Mouse (Mus musculus): Measurements from ENCODE around the gene Agbl1. TPM values are rescaled to one million over a fixed set of nuclear protein-coding genes. Genes with fewer than 3 reads are reported as not detected.

The Agbl1 gene
- total RNA-seq, 4 experiments from 2014 or later: 10.1 to 15.5 (median 13.4) TPM

DNA sequence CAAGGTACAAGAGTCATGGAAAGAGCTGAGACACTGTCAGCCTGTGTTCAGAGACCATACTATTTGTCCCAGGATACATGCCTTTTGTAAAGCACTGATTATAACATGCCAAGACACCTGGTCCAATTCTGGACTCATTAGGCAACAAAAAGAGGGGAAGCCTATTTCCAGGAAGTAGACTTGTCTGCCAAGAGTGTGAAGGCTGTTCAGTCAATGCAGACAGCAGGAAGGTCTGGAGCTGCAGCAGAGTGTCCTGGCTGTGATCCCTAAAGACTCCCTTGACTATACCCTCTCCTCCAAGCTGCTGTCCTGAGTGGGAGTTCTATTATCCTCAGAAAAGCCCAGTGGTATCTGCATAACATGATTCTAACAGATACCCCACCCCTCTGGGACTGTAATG is 689.2 kb downstream of the Agbl1 start:
- no peak for DNase-seq (ENCODE audit: low spot score in 2 of 2)

DNA sequence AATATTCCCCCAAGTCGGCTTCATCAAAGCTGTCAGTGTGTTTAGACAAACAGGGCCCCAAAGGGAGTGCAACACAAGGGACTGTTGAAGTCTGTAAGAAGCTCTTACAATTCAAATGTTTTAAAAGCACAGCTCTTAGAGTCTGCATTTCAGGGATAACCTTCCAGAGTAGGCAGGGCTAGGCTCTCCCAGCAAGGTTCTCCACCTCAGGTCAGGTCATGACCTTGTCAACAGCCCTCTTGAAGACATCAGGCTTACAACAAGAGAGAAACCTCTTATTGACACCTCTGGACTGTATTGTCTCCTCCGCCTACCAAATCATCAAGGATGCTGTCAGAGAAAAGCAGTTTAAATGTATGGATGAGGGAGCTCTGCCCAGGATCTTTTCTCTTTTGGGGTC is 692.0 kb downstream of the Agbl1 start:
- DNase-seq (ENCODE audit: low spot score in 2 of 2): no peak

DNA sequence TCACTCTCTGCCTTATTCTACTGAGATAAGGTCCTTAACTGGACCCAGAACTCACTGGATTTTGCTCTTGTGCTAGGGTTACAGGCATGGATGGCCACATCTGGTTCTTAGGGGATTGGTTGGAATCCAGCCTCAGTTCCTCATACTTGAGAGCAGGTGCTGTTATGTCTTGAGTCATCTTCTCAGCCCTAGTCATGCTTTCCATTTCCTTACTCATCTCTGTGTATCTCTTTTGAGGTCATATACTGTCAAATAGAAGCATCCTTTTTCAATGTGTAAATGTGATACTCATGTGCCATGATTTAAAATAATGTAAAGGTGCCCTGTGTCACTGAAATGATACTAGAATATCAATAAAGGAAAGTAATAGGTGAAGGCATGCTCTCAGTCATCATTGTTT is 705.5 kb downstream of the Agbl1 start:
- no peak for DNase-seq (ENCODE audit: low spot score in 2 of 2)

DNA sequence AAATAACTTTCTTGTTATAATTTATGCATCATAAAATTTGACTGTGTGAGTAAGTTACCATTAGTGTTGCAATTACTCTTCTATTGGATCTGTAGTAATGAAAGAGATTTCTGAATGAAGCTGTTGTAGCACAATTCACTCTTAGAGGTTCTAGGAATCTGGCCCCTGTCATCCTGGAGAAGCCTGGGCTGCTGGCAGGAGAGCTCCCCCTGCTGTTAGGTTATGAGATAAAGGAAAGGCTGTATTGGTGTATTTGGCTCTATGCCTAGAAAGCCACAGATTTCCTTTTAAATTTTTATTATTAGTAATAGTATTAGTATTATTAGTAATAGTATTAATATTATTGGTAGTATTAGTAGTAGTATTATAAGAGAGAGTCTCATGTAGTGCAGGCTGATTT is 711.8 kb downstream of the Agbl1 start:
- no peak for DNase-seq (ENCODE audit: low spot score in 2 of 2)

DNA sequence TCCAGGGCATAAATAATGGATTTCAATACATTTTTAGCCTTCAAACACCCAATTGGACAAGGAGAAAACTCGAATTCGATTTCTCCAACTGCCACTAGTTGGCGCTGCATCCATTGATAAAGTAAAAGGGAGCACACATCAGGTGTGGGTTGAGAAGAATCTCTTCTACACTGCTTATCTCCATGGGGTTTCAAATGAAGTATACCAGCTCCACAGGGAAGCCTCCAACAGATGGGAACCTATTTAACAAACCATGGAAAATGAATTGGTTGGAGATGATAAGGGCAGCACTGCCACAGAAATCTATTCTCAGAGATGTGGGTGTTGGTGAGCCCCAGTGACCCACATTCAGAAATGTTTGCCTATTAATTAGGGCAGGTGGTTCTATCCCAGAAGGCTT is 741.6 kb downstream of the Agbl1 start:
- no peak for DNase-seq (ENCODE audit: low spot score in 2 of 2)

DNA sequence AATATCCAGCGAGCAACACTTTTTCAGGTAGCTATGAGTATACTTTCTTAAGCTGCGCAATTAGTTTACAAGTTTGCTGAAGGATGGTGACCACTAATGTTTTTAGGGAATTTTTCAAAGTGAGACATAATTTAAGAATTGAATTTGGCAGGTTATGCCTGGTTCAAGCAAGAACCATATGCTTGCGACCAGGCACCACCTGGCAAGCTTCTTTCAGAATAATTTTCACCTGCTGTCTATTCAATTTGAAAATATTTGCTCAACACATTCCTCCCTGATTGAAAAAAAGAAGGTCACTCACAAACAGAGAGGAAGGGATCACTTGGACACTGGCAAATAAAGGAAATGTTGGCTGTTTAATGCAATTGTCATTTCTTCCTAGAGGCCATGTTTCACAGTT is 779.9 kb downstream of the Agbl1 start:
- no peak for DNase-seq (ENCODE audit: low spot score in 2 of 2)

DNA sequence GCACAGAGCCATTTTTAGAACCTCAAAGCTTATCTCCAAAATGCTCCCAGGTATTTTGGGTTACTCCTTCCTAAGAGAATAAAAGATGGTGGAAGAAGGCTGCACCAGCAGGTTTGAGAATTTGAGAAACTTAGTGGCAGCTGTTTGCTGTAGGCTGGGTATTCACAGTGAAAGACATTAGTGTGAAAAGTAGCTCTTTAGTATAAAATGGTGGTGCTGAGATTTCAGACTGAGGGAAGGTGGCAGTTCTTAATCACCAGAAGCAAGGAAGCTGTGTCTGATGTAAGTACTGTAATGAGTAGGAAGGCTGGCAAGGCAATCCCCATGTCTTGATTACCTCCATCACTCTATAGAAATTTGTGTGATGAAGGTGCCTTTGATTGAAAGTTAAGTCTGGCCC is 799.3 kb downstream of the Agbl1 start:
- no peak for DNase-seq (ENCODE audit: low spot score in 2 of 2)

DNA sequence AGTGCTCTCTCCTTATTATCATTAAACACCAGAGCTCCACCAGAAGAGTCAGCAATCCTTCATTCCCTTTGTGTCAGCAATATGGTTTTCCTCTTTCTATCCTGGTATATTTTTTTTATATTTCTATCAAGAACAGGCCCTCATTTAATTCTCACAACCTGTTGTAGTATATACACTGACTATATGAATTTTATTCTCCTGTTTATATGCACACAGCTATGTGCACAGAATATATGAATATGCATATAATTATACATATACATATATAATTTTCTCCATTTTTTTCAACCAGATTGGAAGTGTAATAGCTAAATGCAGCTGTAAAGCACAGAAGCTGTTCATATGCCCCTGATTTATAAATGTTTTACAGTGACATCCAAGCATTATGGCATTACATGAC is 846.3 kb downstream of the Agbl1 start:
- no peak for DNase-seq (ENCODE audit: low spot score in 2 of 2)

DNA sequence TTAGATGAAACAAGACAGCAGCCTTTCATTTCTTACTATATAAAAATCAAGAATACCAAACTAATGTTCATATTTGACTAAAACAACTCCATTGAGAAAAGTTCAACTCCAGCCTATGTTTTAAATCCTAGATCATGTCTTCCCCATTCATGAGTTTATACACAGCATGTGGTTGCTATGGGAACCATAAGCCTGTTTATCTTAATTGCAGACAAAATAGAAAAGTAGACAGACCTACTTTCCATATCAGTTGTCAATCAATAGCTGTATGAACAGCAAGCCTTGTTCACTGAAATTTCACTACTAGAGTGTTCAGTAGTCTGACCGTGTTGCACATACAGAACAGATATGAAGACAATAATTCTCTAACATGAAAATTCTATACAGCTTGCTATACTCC is 857.6 kb downstream of the Agbl1 start:
- no peak for DNase-seq (ENCODE audit: low spot score in 2 of 2)

DNA sequence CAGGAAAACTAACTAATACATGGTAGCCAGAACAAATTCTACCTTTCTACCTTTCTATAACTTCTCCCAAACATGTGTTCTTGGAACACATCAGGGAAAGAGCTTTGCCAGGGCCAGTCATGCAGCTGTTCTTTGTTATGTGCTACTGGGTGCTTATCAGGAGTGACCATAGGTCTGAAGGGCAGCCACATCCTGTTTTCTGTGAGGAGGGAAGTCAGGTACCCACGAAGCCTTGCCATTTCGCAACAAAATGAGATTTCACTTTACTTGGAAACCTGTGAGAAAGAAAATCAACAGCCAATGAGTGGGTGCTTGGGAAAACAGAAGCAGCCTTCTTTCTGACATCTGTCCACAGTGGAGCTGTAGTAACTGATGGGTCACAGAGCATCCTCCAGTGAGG is 865.5 kb downstream of the Agbl1 start:
- no peak for DNase-seq (ENCODE audit: low spot score in 2 of 2)

DNA sequence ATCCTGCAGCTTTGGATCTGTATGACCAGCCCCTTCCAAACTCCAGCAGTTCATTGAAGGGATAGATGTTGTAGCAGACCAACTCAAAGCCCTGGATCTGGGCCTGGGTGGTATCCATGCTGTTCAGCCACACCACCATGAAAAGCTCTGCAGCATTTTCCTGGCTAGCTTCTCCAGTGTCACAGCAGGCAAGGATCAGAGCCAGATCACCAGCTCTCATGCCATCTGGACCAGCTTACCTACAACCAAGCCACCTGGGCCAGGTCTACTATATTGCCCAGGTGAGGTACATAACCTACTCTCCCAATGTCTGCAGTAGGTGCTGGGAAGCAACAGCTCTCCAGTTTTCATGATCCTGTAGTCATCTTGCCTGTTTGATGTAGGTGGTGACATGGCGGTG is 884.3 kb downstream of the Agbl1 start:
- no peak for DNase-seq (ENCODE audit: low spot score in 2 of 2)

DNA sequence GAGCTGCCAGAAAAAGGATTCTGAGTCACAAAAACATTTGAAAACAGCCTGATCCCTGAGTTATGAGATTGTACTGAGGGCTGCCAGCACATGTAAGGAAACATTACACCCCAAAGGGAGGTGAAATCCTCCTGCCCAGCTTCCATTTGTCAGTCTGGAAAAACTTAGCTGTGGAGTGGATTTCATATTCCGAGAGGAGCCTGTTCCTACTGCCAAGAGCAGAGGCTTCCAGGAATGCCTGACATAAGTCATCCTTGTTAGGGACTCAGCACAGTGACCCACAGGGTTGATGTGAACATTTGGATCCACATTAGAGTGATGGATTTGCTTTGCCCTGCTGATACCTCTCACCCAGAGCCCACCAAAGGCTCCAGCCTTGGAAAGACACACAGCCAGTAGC is 899.4 kb downstream of the Agbl1 start:
- DNase-seq (ENCODE audit: low spot score in 2 of 2): no peak

DNA sequence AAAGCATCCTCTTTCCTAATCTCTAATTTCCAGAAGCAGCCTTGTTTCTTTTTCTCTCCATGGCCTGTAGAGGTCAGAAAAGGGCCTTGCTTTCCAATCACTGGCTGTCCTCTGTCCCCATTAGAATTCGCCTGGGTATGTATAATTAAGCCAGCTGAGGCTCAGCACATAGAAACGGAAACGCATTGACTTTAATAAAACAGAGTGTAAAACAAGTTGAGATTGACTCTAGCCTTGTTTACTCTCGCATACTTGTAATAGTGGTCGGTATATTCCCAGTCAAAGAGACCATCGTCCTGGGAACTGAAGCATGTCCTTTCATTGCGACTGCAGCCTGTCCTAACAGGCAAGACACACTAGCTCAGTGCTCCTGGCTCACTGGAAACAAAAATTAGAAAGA is 902.3 kb downstream of the Agbl1 start:
- DNase-seq (ENCODE audit: low spot score in 2 of 2): no peak

DNA sequence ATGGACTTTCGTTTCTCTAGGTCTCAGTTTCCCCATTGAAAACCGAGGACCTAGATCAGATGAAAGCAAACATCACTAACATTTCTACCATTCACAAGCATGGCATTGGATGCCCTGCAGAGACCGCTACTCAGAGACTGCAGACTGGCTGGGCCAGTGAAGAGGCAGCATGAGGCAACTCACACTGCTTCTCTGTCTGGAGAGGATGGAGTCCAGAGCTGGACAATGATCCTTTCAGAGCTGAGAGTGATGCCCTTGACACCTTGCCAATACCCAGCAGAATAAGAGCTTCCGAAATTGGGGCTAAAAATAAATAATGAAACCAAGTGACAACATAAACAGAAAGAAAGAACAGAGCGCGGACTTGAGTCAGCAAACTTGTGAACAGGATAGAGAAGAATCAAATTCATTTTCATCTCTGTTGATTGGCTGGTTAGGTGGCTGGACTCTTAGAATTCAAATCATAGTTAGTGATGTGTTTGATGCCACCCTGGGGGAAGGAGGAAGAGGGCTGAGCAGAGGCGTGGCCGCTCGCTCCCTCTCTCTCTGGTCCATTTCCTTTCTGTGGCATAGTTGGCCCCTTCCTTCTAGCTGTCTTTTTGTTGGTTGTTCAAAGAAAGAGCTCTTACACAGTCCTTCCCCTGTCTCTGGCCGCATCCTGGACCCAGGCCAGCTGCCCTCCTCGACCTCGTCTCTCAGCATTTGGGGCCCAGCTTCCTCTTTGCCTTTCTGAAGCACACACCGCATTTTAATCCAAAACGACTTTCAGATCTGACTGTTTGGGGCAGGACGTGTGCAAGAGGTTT is 903.1 kb downstream of the Agbl1 start:
- DNase-seq (ENCODE audit: low spot score in 2 of 2): no peak

DNA sequence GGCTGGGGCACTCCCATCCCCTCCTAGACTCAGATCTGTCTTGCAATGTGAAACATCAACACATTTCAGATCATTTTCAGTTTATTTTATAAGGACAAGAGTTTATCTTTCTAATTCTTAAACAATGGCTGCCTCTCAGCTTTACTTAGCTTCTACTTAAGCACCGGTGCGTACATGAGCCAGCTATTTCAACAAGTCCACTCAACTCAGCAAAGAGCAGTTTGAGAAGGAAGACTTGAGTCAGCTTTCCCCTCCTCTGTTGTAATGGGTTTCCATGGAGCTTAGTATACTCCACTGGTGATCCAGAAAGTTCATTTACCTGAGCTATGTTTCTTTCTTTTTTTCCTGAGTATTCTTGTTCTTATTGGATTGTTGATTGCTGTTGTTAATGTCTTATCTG is 905.2 kb downstream of the Agbl1 start:
- no peak for DNase-seq (ENCODE audit: low spot score in 2 of 2)

DNA sequence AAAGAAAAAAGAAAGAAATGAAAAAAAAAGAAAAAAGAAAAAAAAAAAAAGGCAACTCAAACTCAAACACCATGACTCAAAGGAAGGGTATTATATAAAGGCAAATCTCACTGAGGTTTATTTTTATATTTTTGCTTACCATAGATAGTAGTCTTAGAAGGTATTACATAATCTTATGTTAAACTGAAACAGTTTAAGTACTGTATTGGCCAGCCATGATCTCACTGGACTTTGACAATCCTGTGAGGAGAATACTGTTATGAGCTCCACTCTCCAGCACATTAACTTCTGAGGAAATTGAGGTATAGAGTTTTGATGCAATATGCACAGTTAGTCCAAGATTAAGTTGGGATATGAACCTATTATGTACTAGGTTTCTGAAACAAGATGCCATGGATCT is 909.0 kb downstream of the Agbl1 start:
- DNase-seq (ENCODE audit: low spot score in 2 of 2): no peak

DNA sequence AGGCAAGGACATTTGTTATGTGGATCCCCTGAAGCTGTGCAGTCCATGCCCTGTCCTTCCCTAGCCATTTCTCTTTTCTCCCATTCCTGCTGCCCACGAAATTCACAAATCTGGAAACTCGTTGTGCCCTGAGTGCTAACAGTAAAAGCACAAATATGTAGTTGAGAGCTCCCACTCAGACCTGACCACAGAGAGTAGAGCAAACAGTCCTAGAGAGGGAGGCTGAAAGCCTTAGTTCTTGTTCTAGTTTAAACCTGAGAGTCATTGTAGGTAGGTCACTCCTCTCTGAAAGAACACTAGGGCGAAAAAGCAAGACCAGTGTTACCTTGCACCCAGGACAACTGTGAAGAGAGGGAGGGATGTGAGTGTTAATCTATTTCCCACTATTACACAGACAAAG is 917.8 kb downstream of the Agbl1 start:
- DNase-seq (ENCODE audit: low spot score in 2 of 2): no peak

DNA sequence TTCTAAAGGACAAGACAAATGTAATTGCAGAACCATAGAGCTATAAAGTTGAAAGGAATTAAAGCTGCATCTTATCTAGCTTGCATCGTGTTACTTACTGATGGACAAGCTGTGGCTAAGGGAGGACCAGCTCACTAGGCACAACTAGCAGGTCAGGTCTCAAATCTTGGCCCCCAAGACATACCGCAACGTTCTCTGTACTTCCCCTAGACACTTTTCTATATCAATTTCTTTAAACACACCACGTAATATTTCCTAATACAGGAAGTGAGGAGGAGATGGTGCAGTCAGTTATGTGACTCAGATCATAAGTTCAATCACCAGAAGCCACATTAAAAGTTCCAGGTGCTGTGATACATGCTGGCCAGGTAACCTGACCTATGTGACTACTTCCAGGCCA is 919.1 kb downstream of the Agbl1 start:
- DNase-seq (ENCODE audit: low spot score in 2 of 2): no peak

DNA sequence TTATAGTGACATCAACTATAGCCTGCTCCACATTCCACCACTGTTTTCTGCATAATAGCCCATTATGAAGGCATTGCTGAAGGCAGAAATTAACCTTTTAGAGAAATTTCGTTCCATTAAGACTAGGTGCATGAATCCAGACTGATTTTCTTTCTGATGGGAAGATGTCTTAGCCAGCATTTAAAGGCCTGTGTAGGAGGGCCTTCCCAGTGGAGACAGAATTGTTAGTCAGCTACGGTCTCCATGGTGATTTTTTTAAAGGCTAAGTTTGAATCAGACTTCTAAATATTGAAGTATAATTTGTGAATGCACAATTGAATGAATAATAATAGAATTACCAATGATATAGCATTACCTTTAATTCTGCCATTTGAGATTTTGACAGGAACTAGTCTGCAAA is 920.2 kb downstream of the Agbl1 start:
- no peak for DNase-seq (ENCODE audit: low spot score in 2 of 2)

DNA sequence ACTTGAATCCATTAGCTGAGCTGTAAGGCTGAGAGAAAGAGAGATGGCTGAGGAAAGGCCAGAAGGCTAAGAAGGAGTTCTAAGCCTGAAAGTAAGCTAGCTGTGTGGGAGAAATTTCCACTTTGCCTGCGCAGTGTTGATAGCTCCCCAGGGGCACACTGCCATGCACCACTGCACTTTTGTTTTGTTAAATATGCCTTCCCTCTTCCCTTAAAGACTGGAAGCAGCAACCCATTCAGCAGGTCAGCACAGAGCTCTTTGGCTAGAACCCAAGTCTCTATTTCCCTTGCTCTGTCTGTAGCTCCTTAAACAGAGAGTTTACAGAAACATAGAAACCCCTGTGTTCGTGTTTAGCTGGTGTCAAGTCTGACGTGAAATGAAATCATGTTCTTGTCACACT is 922.7 kb downstream of the Agbl1 start:
- no peak for DNase-seq (ENCODE audit: low spot score in 2 of 2)

DNA sequence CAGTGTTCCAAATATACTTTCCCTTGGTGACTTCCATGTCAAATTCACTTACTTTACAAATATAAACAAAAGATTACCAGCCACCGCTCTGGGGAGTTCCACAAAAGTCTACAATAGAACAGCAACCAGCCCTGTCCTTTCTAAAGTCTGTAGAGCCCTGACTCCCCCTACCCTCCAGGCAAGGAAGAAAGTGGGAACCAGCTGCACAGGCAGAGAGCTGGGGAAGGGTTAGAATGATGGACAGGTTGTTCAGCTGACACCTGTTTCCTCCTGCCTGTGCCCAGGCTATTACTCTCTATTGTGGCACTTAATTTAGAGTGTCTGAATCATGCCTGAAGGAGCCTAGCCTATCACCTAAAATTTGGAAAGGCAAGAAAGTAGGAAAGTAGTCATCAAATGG is 923.2 kb downstream of the Agbl1 start:
- DNase-seq (ENCODE audit: low spot score in 2 of 2): no peak

DNA sequence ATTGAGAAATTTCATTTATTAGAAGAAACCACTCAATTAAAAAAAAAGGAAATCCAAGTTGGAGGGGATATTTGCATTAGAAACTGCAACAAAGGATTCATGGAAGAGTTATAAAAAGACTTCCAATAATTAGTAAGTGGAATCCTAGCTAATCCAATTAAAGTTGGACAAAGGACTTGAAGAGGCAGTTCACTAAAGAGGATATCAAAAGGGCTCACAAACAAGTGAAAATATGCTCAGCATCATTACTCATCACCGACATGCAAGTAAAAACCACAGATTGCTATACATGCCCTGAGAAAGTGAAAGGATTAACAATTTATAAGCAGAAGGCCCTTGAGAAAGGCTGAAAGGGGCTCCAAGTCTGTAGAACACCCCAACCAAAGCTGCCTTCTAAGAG is 935.2 kb downstream of the Agbl1 start:
- no peak for DNase-seq (ENCODE audit: low spot score in 2 of 2)
